Mouse (Mus musculus) liver, postnatal 0 days (tissue): Measurements from ENCODE around the gene Secisbp2. TPM values are rescaled to one million over a fixed set of nuclear protein-coding genes. Genes with fewer than 3 reads are reported as not detected.

ENCODE experiments used
- ATAC-seq: fragments of 200-750 bp; cut with Nextera tagmentation; 2 replicates; pipeline ENCODE4 v1.8.0; 2017; ENCODE audit warnings: mild to moderate bottlenecking, moderate library complexity
- DNase-seq: peaks from one replicate; pipeline ENCODE4 v3.0.0-alpha.2; 2016
- H3K27ac ChIP-seq: fragments of 300-500 bp; sonication (generic); 2 replicates; pipeline ENCODE4 v1.5.1; 2014; ENCODE audit warnings: antibody characterized with exemption, moderate library complexity, mild to moderate bottlenecking, low read depth
- H3K27me3 ChIP-seq: fragments of 300-500 bp; sonication (generic); 2 replicates; pipeline ENCODE4 v1.6.1; 2014; ENCODE audit warnings: low read length, control low read depth, mixed read lengths; ENCODE audit not compliant: insufficient read depth
- H3K36me3 ChIP-seq: fragments of 300-500 bp; sonication (generic); replicated peaks from 2 replicates; pipeline ENCODE4 v1.6.1; 2014; ENCODE audit warnings: mild to moderate bottlenecking, control low read depth, low read length, moderate library complexity, mixed read lengths; ENCODE audit not compliant: insufficient read depth
- H3K4me1 ChIP-seq: fragments of 300-500 bp; sonication (generic); 2 replicates; pipeline ENCODE4 v1.6.1; 2014; ENCODE audit warnings: antibody characterized with exemption, mild to moderate bottlenecking, control low read depth; ENCODE audit not compliant: insufficient read depth
- H3K4me2 ChIP-seq: fragments of 300-500 bp; sonication (generic); 2 replicates; pipeline ENCODE4 v1.6.1; 2014; ENCODE audit warnings: low read depth, mild to moderate bottlenecking, low read length, moderate library complexity, mixed read lengths
- H3K4me3 ChIP-seq: fragments of 300-500 bp; sonication (generic); 2 replicates; pipeline ENCODE4 v1.5.1; 2014; ENCODE audit warnings: low read depth, low read length
- H3K9ac ChIP-seq: fragments of 300-500 bp; sonication (generic); replicated peaks from 2 replicates; pipeline ENCODE4 v1.6.1; 2014; ENCODE audit warnings: mild to moderate bottlenecking, moderate library complexity
- H3K9me3 ChIP-seq: fragments of 300-500 bp; sonication (generic); 2 replicates; pipeline ENCODE4 v1.6.1; 2016; ENCODE audit warnings: mild to moderate bottlenecking, control low read depth, low read length, mixed read lengths
- CTCF ChIP-seq: sonication (generic); IDR thresholded peaks from 2 replicates; pipeline ENCODE4 v1.5.1; 2016; ENCODE audit warnings: antibody characterized with exemption, low read depth
- EP300 ChIP-seq: IDR thresholded peaks from 2 replicates; pipeline ENCODE4 v1.6.1; 2016; ENCODE audit warnings: antibody characterized with exemption, low read depth, mild to moderate bottlenecking
- WGBS: fragments of 180-500 bp; shearing (Covaris S2); extraction: QIAGEN DNeasy Blood & Tissue Kit; methylation state at CpG from one replicate; pipeline ENCODE4 v1.1.7; 2014; ENCODE audit not compliant: insufficient replicate concordance; 5-methylcytosine and 5-hydroxymethylcytosine counted together
- polyA plus RNA-seq: library from polyadenylated mRNA; unstranded; fragments of >200 nt; fragmentation: Nextera tagmentation; extraction: Ambion mirVana; gene quantifications from 2 replicates; pipeline ENCODE4 v1.2.1, GENCODE M21; 2015

Gene Secisbp2
- polyA plus RNA-seq, 1 experiment from 2014 or later, result 12.2 TPM

DNA sequence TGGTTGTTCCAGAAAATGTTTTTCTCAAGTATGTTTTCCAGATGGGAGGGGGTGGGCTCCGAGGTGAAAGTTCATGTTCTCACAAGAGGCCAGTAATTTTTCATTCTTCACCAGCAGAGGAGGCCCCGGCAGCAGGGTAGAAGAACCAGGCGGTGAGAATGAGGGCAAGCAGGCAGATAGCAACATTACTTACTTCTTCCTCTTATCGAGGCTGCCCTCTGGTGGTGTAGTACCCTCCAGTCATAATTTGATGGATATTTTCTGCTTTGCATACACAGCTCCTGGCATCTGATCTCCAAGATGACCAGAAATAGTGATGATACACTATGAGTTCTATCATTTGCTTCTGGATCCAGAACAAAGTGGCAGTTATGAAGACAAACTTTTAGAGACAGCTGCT, 12.5 kb upstream of the Secisbp2 start:
- TF ChIP-seq EP300, result no peak
- peak; percentile 56 for TF ChIP-seq CTCF
- Histone ChIP-seq H3K9ac (no peak overlapping the region), H3K4me1 (peaks cover 3% of the 10 kb centered on the region; the same call in 1 of the 2 replicates), H3K9me3 (no peaks in the 10 kb centered on the region), H3K4me3 (no peak overlapping the region), H3K36me3 (no peaks in the 10 kb centered on the region), H3K4me2 (no peak overlapping the region), H3K27ac (peak overlapping the region; percentile 19; the same call in 1 of the 2 replicates), H3K27me3 (no peaks in the 10 kb centered on the region)
- ATAC-seq (peak; percentile 20; the same call in 1 of the 2 replicates), DNase-seq (peak; percentile 40)
- 72% methylated on average over 4 of the region's 4 CpGs for WGBS

DNA sequence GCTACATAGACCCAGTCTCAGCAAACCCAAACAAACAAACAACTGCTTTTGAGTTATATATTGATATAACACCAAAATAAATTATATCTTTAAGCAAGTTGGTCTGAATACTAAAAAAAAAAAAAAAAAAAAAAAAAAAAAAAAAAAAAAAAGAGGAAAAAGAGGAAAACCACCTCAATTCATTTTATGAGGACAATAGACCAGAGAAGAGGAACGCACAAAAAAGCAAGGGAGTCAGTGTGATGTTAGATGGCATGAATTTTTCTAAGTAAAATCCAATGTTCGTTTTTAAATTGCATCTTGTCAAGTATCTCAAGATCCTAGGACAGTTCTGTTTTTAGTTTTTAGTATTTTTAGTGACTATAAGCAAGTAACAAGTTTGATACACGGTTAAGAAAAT, 10.1 kb upstream of the Secisbp2 start:
- 82% methylated on average over 3 of the region's 3 CpGs for WGBS
- peak overlapping the region; percentile 88 for H3K27ac ChIP-seq
- no peak overlapping the region for H3K9ac ChIP-seq
- DNase-seq (no peak), ATAC-seq (no peak)
- H3K27me3 ChIP-seq, result no peaks in the 10 kb centered on the region
- no peaks in the 10 kb centered on the region for H3K36me3 ChIP-seq
- no peak for TF ChIP-seq CTCF
- TF ChIP-seq EP300, result no peak
- no peaks in the 10 kb centered on the region for H3K9me3 ChIP-seq
- peak overlapping the region; percentile 50; the same call in 1 of the 2 replicates for H3K4me2 ChIP-seq
- no peak overlapping the region for H3K4me3 ChIP-seq
- H3K4me1 ChIP-seq, result peaks cover 3% of the 10 kb centered on the region; the same call in 1 of the 2 replicates

DNA sequence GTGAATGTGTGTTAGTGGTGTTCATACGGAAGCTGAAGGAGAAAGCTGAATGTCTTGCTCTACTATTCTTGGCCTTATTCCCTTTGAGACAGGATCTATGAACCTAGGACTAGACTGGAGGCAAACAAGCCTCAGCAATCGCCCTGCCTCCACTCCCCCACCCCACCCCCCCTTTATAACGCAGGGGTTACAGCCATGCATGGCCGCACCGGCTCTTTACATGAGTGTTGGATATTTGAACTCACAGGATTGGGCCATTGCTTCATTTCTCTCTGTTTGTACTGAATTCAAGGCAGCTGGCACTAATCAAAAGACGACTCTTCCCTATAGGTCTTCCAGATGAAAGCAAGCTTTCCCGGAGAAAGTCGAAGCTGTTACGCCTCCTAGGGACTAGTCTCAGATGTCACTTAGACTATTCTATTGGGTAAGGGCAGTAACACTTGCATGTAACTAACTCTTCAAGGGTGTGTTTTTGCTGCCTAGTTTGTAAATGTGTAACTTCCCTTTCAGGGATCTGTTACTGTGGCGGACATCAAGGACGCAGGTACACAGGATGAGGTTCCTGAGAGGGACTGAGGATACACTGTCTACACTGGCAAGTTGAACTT, 9.2 kb upstream of the Secisbp2 start:
- Histone ChIP-seq H3K4me1 (peaks cover 3% of the 10 kb centered on the region; the same call in 1 of the 2 replicates), H3K9me3 (no peaks in the 10 kb centered on the region), H3K27ac (peak overlapping the region; percentile 88), H3K27me3 (no peaks in the 10 kb centered on the region), H3K4me2 (peak overlapping the region; percentile 50), H3K36me3 (no peaks in the 10 kb centered on the region), H3K4me3 (peak overlapping the region; percentile 9; the same call in 1 of the 2 replicates), H3K9ac (peak overlapping the region; percentile 51)
- WGBS, result 36% methylated on average over 11 of the region's 11 CpGs
- DNase-seq (peak; percentile 57), ATAC-seq (peak; percentile 16)
- TF ChIP-seq CTCF, result 0 out of 2 replicates have a peak, but pooled peaks have one; percentile 9
- TF ChIP-seq EP300, result no peak

DNA sequence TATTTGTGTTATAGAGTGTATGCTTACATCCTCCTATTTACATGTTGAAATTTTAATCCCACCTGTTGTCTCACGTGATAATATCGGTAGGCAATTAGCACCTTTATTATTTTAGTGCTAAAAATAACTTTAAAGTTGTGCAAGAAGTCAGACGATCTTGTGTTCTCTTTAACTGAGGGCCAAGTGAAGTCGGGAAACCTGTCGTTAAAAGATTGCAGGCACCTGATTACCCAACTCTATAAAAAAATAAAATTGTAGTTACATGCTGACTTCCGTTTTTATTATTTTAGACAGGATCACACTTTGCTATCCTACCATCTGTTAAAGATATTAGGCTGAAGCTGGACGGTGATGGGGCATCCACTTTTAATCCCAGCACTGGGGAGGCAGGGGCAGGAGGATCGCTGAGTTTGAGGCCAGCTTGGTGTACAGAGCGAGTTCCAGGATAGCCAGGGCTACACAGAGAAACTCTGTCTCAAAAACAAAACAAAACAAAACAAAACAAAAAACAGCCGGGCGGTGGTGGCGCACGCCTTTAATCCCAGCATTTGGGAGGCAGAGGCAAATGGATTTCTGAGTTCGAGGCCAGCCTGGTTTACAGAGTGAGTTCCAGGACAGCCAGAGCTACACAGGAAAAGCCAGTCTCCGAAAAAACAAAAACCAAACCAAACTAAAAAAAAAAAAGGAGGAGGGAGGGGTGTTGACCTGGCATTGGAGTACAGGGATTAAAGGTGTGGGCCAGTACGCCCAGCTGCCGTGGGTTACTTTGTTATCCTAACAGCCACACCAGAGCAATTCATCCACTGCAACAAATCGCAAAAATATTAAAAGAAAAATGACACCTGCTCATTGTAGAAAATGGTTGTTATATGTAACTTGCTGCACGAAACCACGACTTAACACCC, 7.3 kb upstream of the Secisbp2 start:
- no peaks in the 10 kb centered on the region for H3K27me3 ChIP-seq
- H3K9me3 ChIP-seq, result no peaks in the 10 kb centered on the region
- peak overlapping the region; percentile 79 for H3K4me2 ChIP-seq
- H3K4me1 ChIP-seq, result peaks cover 14% of the 10 kb centered on the region
- peak overlapping the region; percentile 99 for H3K27ac ChIP-seq
- H3K36me3 ChIP-seq, result no peaks in the 10 kb centered on the region; the same call in 1 of the 2 replicates
- H3K4me3 ChIP-seq, result peak overlapping the region; percentile 96
- 32% methylated on average over 20 of the region's 20 CpGs for WGBS
- no peak for ATAC-seq
- no peak for TF ChIP-seq CTCF
- no peak; the same call in 1 of the 2 replicates for TF ChIP-seq EP300
- peak overlapping the region; percentile 80 for H3K9ac ChIP-seq
- no peak for DNase-seq

DNA sequence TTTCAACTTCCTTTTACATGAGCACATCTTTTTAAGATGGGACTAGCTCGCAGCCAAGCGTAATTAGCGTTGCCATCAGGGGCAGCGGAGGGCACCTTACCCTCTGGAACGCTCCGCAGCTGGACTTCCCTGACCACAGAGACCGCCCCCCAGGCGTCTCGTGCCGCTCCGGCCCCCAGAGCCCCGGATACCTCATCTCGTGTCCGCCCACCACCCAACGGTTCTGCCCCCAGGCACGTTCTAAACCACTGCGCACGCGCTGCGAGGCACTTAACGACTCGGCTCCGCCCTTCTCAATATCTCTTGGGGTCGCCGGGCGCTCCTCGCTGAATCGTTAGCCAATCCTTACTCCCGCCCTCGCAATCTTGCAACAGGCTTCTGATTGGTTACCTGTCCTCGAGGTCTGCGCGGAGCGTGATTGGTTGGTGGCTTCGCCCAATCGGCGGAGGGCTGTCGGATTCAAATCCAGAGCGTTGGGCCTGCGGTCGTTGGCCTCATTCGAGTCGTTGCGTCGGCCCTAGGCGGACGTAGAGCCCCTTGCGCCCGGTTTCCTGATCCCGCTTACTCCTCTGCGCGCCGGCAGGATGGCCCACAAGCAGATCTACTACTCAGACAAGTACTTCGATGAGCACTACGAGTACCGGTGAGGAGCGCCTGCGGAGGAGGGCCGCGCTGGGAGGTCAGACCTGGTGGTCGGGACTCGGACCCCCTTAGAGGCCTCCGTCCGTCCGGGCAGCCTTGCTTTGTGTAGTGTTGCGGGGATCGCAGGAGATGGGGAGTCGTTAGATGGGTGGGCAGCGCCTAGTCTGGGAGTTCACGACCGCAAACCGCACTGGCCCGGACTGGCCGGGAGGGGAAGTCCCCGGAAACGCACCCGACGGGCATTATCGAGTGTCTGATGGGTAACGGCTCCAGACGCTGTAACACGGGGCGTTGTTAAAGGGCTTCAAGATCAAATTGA, 6.4 kb upstream of the Secisbp2 start, which contains the start of gene Cks2:
TSS of gene Cks2 (plus strand) at position 404 of the 961 bp plus-strand sequence.
- under 1% methylated on average over 83 of the region's 83 CpGs for WGBS
- Histone ChIP-seq H3K36me3 (peaks cover 9% of the 10 kb centered on the region), H3K4me2 (peak within 1 kb of the TSS; percentile 79), H3K9ac (peak within 1 kb of the TSS; percentile 99), H3K27me3 (no peaks in the 10 kb centered on the region), H3K9me3 (no peaks in the 10 kb centered on the region), H3K4me3 (peak within 1 kb of the TSS; percentile 96), H3K4me1 (peaks cover 14% of the 10 kb centered on the region), H3K27ac (peak within 1 kb of the TSS; percentile 99)
- peak; percentile 90 for ATAC-seq
- peak; percentile 96 for DNase-seq
- TF ChIP-seq EP300, result peak; percentile 53
- TF ChIP-seq CTCF, result 0 out of 2 replicates have a peak, but pooled peaks have one; percentile 10
